Mouse (Mus musculus) embryonic fibroblast, embryonic 13.5 days (primary cell): ENCODE results near the gene Birc2. TPM values are rescaled to one million over a fixed set of nuclear protein-coding genes. Genes with fewer than 3 reads are reported as not detected.
"Not testable (repeated sequence)": the region's sequence is repeated elsewhere in the genome, so short reads cannot be mapped to it uniquely, and the experiment has no call there.

Source experiments
- H3K27ac ChIP-seq: 2 replicates; pipeline ENCODE4 v1.5.1; 2012; ENCODE audit warnings: low read length, control low read depth, inconsistent platforms; ENCODE audit not compliant: insufficient read depth
- H3K4me1 ChIP-seq: 2 replicates; pipeline ENCODE4 v1.6.1; 2011; ENCODE audit warnings: low read length; ENCODE audit not compliant: control insufficient read depth, insufficient read depth
- H3K4me3 ChIP-seq: 2 replicates; pipeline ENCODE4 v1.5.1; 2011; ENCODE audit warnings: mild to moderate bottlenecking, control low read depth, low read length; ENCODE audit not compliant: insufficient read depth
- CTCF ChIP-seq: IDR thresholded peaks from 2 replicates; pipeline ENCODE4 v1.5.1; 2011; ENCODE audit warnings: mild to moderate bottlenecking, control low read depth, low read length, moderate library complexity, borderline replicate concordance; ENCODE audit not compliant: insufficient read depth
- POLR2A ChIP-seq: IDR thresholded peaks from 2 replicates; pipeline ENCODE4 v1.6.1; 2011; ENCODE audit warnings: low read depth, mild to moderate bottlenecking, control low read depth, low read length, moderate library complexity
- polyA plus RNA-seq: library from polyadenylated mRNA; stranded (reverse); fragments of >200 nt; gene quantifications from 2 replicates; pipeline ENCODE4 v1.2.4, GENCODE M21; 2011; ENCODE audit warnings: low read depth; ENCODE audit not compliant: missing spikeins, insufficient read length

Birc2 gene
- polyA plus RNA-seq, 1 experiment, result 25.4 TPM

DNA sequence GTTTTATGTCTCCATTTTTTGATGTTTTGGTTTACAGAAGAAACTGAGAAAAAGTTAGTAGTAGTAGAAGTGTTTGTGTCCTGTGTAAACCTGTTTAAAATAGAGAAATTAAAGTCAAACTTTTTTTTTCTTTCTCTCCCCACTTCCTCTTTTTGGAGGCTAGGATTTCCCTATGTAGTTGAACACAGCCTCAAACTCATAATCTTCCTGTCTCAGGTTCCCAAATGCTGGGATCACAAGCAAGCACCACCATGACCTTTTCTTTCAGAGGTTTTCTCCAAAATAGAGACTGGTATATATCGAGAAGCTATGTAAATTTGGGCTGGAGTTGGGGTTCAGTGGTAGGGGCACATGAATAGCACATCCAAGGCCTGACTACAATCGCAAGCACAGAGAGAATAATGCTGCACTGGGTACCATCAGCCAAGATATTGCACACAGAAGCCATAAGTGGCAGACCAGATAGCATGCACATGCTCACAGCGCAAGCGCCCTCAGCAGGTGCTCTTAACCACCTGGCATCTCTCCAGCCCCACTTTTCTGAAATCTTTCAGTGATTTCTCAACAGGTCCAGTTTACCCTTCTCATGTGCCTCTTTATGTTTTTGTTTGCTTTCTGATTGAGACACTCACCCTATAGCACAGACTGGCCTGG lies 32.1 kb upstream of the Birc2 start:
- Histone ChIP-seq H3K4me3 (no peak overlapping the region), H3K27ac (no peak overlapping the region), H3K4me1 (no peaks in the 10 kb centered on the region; the same call in 1 of the 2 replicates)
- TF ChIP-seq CTCF (no peak), POLR2A (no peak)

DNA sequence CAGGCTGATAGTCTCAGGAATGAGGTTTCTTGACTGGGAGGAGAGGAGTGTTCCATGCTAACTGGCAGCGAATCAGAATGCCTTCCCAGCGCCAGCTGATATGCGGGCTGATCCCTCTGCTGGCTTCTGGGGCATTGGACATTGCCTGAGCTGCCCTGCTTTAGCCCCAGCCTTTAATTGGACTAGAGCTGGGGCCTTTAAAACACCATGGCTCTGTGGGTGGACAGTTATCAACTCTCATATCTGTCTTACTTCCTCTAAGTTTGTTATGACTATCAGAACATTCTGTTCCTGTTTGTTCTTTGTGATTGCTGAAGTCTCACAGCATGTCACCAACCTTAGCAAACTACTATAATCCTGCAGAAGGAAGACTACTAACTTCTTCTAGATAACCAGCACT lies 31.1 kb upstream of the Birc2 start:
- no peak overlapping the region for H3K4me3 ChIP-seq
- TF ChIP-seq CTCF, result no peak
- no peak for TF ChIP-seq POLR2A
- H3K4me1 ChIP-seq, result no peaks in the 10 kb centered on the region; the same call in 1 of the 2 replicates
- no peak overlapping the region for H3K27ac ChIP-seq

DNA sequence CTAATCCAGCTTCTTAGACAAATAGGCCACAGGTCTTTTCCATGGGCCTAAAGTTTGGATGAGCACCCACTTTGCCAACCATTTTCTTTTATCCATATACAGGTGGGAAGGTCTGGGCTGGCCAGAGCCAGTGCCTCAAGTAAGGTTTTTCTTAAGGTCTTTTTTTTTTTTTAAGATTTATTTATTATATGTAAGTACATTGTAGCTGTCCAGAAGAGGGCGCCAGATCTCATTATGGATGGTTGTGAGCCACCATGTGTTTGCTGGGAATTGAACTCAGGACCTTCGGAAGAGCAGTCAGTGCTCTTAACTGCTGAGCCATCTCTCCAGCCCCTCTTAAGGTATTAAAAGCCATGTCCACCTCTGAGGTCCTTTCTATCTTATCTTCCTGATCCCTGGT lies 30.1 kb upstream of the Birc2 start:
- not testable (repeated sequence) for H3K4me3 ChIP-seq, H3K27ac ChIP-seq, H3K4me1 ChIP-seq

DNA sequence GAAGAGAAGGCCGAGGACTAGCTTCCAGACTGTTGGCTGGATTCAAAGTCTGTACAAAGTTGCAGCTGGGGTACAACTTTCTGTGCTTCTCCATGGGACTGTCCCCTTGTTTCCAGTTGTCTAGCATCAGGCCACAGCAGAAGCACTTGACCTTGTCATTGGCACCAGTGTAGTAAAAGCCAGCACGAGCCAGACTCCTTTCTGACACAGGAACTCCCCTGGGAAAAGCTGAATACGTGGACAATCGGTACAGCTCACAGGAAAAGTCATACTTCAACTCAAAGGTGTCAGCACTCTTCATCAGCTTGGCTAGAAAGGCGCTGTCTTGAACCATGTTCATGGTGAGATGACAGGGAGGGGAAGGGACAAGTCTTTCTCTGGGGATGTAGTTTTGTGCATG lies 24.1 kb upstream of the Birc2 start:
- TF ChIP-seq CTCF, result no peak
- H3K4me3 ChIP-seq, result no peak overlapping the region
- no peaks in the 10 kb centered on the region for H3K4me1 ChIP-seq
- no peak overlapping the region for H3K27ac ChIP-seq

DNA sequence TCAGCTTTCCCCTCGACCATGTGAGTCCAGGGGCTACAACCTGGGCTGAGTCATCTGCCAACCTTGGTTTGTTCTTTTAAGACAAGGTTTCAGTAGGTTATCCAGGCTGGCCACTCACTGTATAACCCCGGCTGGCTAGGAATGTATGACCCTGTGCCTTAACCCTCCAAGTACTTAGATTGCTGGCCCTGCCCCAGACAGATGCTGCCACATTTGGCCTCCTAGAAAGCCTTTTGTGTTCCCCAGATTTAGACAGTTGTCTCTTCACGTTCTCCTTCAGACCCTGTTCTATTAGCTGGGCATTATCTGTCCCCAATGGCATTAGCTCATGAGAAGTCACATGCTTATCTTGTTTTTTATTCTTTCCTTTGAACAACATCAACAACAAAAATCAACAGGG lies 19.0 kb upstream of the Birc2 start:
- no peaks in the 10 kb centered on the region; the same call in 1 of the 2 replicates for H3K4me1 ChIP-seq
- TF ChIP-seq POLR2A (no peak), CTCF (no peak)

DNA sequence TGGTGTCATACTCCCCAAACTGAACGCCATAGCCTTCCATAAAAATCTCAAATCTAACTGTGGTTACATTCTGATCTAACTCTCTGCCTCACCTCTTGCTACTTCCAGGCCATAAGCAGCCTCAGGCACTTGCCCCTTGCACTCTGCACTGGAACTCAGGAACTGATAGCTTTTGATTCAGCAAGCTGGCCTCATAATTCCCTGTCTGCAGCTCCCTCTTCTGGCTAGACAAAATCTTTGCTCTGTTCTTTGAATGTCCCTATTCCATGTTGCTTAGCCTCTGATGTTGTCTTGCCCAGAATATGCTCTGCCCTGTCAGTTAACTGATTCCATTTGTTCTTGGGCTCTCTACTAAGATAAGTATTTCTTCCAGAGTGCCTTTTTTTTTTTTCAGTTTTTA lies 18.5 kb upstream of the Birc2 start:
- TF ChIP-seq POLR2A (no peak), CTCF (no peak)
- H3K27ac ChIP-seq, result no peak overlapping the region
- H3K4me3 ChIP-seq, result no peak overlapping the region
- no peaks in the 10 kb centered on the region; the same call in 1 of the 2 replicates for H3K4me1 ChIP-seq

More for the DNA sequence above, 19.0 kb upstream of the Birc2 start:
- Histone ChIP-seq H3K27ac (no peak overlapping the region), H3K4me3 (no peak overlapping the region)

DNA sequence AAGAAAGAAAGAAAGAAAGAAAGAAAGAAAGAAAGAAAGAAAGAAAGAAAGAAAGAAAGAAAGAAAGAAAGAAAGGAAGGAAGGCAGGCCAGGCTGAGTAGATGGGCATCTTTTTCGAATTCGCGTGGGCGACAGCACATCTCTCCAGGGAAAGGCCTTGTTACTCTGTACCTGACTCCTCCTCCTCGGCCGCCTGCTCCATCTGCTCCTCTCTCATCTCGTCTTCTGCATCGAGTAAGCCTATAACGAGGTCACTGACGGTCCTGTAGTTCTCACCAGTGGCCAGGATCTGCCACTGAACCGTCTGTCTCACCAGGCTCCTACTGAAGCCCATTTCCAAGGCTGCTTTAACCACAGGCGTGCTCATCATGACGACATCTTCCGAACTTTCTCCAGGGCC lies 17.3 kb upstream of the Birc2 start:
- H3K4me1 ChIP-seq, H3K4me3 ChIP-seq, H3K27ac ChIP-seq: not testable (repeated sequence)

DNA sequence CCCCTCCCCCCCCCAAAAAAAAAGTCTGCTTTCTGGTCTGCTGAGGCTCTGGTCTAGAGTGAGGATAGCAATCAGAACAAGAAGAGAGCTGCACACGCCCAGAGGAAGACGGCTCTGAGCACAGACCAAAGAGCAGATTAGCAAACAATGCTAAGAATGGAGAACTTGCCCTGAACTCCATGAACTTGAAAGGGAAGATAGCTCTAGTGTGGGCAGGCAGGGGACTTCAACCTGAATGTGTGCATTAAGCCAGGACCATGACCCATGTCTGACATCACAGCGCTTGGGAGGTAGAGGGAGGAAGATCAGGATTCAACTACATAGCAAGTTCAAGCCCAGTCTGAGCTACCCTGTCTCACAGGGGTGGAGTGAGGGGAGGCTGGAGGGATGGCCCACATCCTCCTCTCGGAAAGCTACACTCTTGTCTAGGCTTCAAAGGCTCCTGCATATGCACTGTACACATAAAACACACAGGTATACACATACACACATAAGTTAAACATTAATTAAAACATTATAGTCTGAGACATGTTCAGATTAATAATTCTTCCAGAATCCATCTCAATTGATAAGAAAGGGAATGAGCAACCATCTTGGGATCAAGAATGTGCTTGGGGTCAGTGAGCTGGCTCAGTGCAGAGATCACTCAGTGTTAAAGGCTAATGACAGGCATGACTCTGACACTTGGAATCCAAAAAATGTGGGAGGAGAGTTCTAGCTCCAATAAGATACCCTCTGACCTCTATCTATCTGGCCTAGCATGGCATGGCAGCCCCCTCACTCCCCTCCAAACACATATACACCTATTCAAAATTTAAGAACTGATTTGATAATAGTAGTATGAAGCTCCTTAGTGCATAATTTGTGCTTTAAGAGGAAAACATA lies 15.7 kb upstream of the Birc2 start:
- TF ChIP-seq POLR2A, result no peak
- TF ChIP-seq CTCF, result no peak
- H3K4me3 ChIP-seq, result no peak overlapping the region
- no peaks in the 10 kb centered on the region; the same call in 1 of the 2 replicates for H3K4me1 ChIP-seq
- no peak overlapping the region for H3K27ac ChIP-seq

DNA sequence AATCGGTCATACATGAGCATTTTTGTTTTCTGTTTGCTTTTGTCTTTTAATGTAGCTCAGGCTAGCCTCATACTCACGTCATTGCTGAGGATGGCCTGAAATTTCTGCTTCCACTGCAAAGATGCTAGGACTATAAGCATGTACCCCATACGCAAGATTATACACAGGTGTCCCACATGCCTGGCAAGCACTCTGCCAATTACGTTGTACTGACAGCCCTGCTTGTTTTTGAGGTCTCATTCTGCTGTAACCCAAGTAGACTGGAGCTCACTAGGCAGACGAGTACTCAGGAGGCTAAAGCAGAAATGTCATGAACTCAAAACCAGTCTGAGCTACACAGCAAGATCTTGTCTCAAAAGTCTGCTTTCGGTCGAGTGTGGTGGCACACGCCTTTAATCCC lies 15.0 kb upstream of the Birc2 start:
- TF ChIP-seq POLR2A (no peak), CTCF (no peak)
- Histone ChIP-seq H3K4me3 (no peak overlapping the region), H3K4me1 (no peaks in the 10 kb centered on the region; the same call in 1 of the 2 replicates), H3K27ac (no peak overlapping the region)

DNA sequence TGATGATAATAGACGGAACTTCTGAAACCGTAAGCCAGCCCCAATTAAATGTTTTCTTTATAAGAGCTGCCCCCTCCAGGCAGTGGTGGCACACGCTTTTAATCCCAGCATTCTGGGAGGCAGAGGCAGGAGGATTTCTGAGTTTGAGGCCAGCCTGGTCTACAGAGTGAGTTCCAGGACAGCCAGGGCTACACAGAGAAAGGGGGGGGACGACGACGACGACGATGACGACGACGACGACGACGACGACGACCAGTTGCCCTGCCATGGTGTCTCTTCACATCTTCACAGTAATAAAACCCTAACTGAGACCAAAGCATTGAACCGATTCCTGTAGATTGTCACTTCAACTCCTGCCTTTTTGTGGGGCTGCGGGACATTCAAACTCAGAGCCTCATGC lies 11.3 kb upstream of the Birc2 start:
- no peak overlapping the region for H3K4me3 ChIP-seq
- no peaks in the 10 kb centered on the region; the same call in 1 of the 2 replicates for H3K4me1 ChIP-seq
- no peak overlapping the region for H3K27ac ChIP-seq
- TF ChIP-seq POLR2A (no peak), CTCF (no peak)
